Mouse (Mus musculus): ENCODE measurements at regions not wholly inside any gene's neighbourhood (a gene's known extent, or its start where the extent isn't known, plus 50 kb on each side); places are given as distances from the start of the nearest gene placed in this dataset.

- Histone ChIP-seq H3K4me1 (ENCODE audit: control insufficient read depth in 1 of 2, insufficient read depth in 2 of 2) (peaks cover 6 to 25% of the 10 kb centered on the region in 2 experiments), H3K79me2 (replicated peaks; ENCODE audit: control insufficient read depth, extremely low read depth, insufficient read depth, poor library complexity, severe bottlenecking) (no peaks in the 10 kb centered on the region), H3K27ac (ENCODE audit: insufficient read depth, low read depth) (no peak overlapping the region), H3K4me2 (ENCODE audit: insufficient read depth, low read depth, poor library complexity, severe bottlenecking) (no peak overlapping the region), H3K36me3 (replicated peaks in 1 of 2; ENCODE audit: control insufficient read depth in 1 of 2, insufficient read depth in 1 of 2, low read length in 1 of 2) (no peaks in the 10 kb centered on the region), H3K27me3 (replicated peaks) (peaks cover 28% of the 10 kb centered on the region), H3K9ac (ENCODE audit: insufficient read depth, low read depth) (no peak overlapping the region), H3K4me3 (replicated peaks in 1 of 3; ENCODE audit: low read depth in 2 of 3, low read length in 2 of 3, poor library complexity in 1 of 3) (no peak overlapping the region), H3K9me3 (replicated peaks; ENCODE audit: low read length) (peaks cover 8% of the 10 kb centered on the region)
- DNase-seq (ENCODE audit: extremely low read depth) = no peak
- TF ChIP-seq TCF12 (IDR thresholded peaks at IDR 0.05; ENCODE audit: low read depth, low read length) = no peak
- TF ChIP-seq MAZ (IDR thresholded peaks at IDR 0.05; ENCODE audit: low read depth, low read length) = no peak
- no peak for TF ChIP-seq USF1 (IDR thresholded peaks at IDR 0.05; ENCODE audit: low read depth, low read length)
- TF ChIP-seq MAFK (IDR thresholded peaks at IDR 0.05; ENCODE audit: insufficient replicate concordance, low read length) = no peak
- no peak for TF ChIP-seq SMC3 (IDR thresholded peaks at IDR 0.05; ENCODE audit: low read depth, low read length)
- TF ChIP-seq ELF1 (IDR thresholded peaks at IDR 0.05; ENCODE audit: low read depth, low read length) = no peak
- TF ChIP-seq UBTF (IDR thresholded peaks at IDR 0.05; ENCODE audit: low read depth, low read length) = no peak
- no peak for TF ChIP-seq JUND (conservative IDR thresholded peaks at IDR 0.05; ENCODE audit: low read depth, low read length)
- TF ChIP-seq RAD21 (IDR thresholded peaks at IDR 0.05; ENCODE audit: low read depth, low read length) = no peak
- no peak for TF ChIP-seq CTCF (conservative IDR thresholded peaks at IDR 0.05 in 1 of 2, IDR thresholded peaks at IDR 0.05 in 1 of 2; ENCODE audit: low read depth in 2 of 2, low read length in 2 of 2)
- no peak for TF ChIP-seq ZNF384 (IDR thresholded peaks at IDR 0.05; ENCODE audit: low read depth, low read length)
- no peak for TF ChIP-seq NELFE (IDR thresholded peaks at IDR 0.05; ENCODE audit: low read depth, low read length)
- no peak for TF ChIP-seq KAT2A (IDR thresholded peaks at IDR 0.05; ENCODE audit: insufficient replicate concordance, low read length)
- in situ Hi-C loops (cut with MboI; ENCODE audit: low pct_ligation_motif_present, low pct_unique_long_range_greater_than_20kb, low sequenced_read_pairs) (no loop called here), dilution Hi-C loops (cut with MboI; ENCODE audit: extremely low pct_ligation_motif_present, extremely low pct_unique_long_range_greater_than_20kb, low sequenced_read_pairs) (no loop called here)
Measured at GRCm38 (mm10) chr17:45881284-45881683, 147.6 kb upstream of the 1600014C23Rik start.

- Histone ChIP-seq H3K36me3 (replicated peaks in 1 of 2; ENCODE audit: control insufficient read depth in 1 of 2, insufficient read depth in 1 of 2, low read length in 1 of 2) (no peaks in the 10 kb centered on the region), H3K4me3 (replicated peaks in 1 of 3; ENCODE audit: low read depth in 2 of 3, low read length in 2 of 3, poor library complexity in 1 of 3) (no peak overlapping the region), H3K9me3 (replicated peaks; ENCODE audit: low read length) (peaks cover 8% of the 10 kb centered on the region), H3K27me3 (replicated peaks) (peaks cover 28% of the 10 kb centered on the region), H3K4me1 (ENCODE audit: control insufficient read depth in 1 of 2, insufficient read depth in 2 of 2) (peaks cover 6 to 25% of the 10 kb centered on the region in 2 experiments), H3K4me2 (ENCODE audit: insufficient read depth, low read depth, poor library complexity, severe bottlenecking) (no peak overlapping the region), H3K79me2 (replicated peaks; ENCODE audit: control insufficient read depth, extremely low read depth, insufficient read depth, poor library complexity, severe bottlenecking) (no peaks in the 10 kb centered on the region), H3K27ac (ENCODE audit: insufficient read depth, low read depth) (no peak overlapping the region), H3K9ac (ENCODE audit: insufficient read depth, low read depth) (no peak overlapping the region)
- in situ Hi-C loops (cut with MboI; ENCODE audit: low pct_ligation_motif_present, low pct_unique_long_range_greater_than_20kb, low sequenced_read_pairs) (no loop called here), dilution Hi-C loops (cut with MboI; ENCODE audit: extremely low pct_ligation_motif_present, extremely low pct_unique_long_range_greater_than_20kb, low sequenced_read_pairs) (no loop called here)
- TF ChIP-seq TBP (conservative IDR thresholded peaks at IDR 0.05; ENCODE audit: low read depth, low read length) (no peak; the same call in 1 of the 2 replicates), CHD2 (IDR thresholded peaks at IDR 0.05; ENCODE audit: low read length) (peak; percentile 62)
- peak; percentile 84 for DNase-seq (ENCODE audit: extremely low read depth)
Measured at GRCm38 (mm10) chr17:45880761-45881160, 147.1 kb upstream of the 1600014C23Rik start.

Data from CH12.LX (cell line).